Mouse (Mus musculus) left cerebral cortex, postnatal 36 days (tissue): ENCODE measurements around the gene Zfpm1. TPM values are rescaled to one million over a fixed set of nuclear protein-coding genes. Genes with fewer than 3 reads are reported as not detected.
A peak's percentile ranks its signal among the peaks of the same experiment; 100 is the strongest.

Experiments used
- DNase-seq, 2 experiments: peaks; one replicate each; pipeline ENCODE4 v3.0.0; 2021 to 2022; ENCODE audit warnings: low spot score in 2 of 2, mixed read lengths in 1 of 2
- intact Hi-C: fragments of 180-260 bp; cut with DNase I; formaldehyde crosslinking; loops from one replicate; pipeline ENCODE4 v1.15.1; 2025
- total RNA-seq, 2 experiments: library from RNA; stranded (reverse); gene quantifications; 2 replicates each; pipeline ENCODE4 v1.2.3; 2021

Zfpm1 gene
- total RNA-seq, 2 experiments from 2014 or later = 33.9 to 35.3 TPM

GRCm38 (mm10) chr8:122362271-122362670 lies 80.3 kb downstream of the Zfpm1 start:
- intact Hi-C loops = no loop called here
- DNase-seq = no peak

GRCm38 (mm10) chr8:122362967-122363366 lies 81.0 kb downstream of the Zfpm1 start:
- no peak for DNase-seq

GRCm38 (mm10) chr8:122368494-122368893 lies 86.6 kb downstream of the Zfpm1 start:
- intact Hi-C loops = loop anchor here (2.0 kb wide), 1 partner anchor 26 kb away; no protein-coding TSS in a partner anchor

More at GRCm38 (mm10) chr8:122362967-122363366, 81.0 kb downstream of the Zfpm1 start:
- intact Hi-C loops = no loop called here

GRCm38 (mm10) chr8:122369665-122370064 lies 87.7 kb downstream of the Zfpm1 start:
- intact Hi-C loops = loop anchor here (1.0 to 2.0 kb wide), 2 partner anchors 27 to 96 kb away; no protein-coding TSS in a partner anchor
- peak; percentile 55 to 66 for DNase-seq

More at GRCm38 (mm10) chr8:122368494-122368893, 86.6 kb downstream of the Zfpm1 start:
- DNase-seq = no peak

GRCm38 (mm10) chr8:122371706-122372105 lies 89.8 kb downstream of the Zfpm1 start:
- intact Hi-C loops = no loop called here
- DNase-seq = no peak

GRCm38 (mm10) chr8:122375320-122375719 lies 93.4 kb downstream of the Zfpm1 start:
- no peak for DNase-seq
- intact Hi-C loops = no loop called here

GRCm38 (mm10) chr8:122375751-122376364 lies 93.9 kb downstream of the Zfpm1 start:
- intact Hi-C loops = loop anchor here (2.0 kb wide), 2 partner anchors 67 to 101 kb away; partner anchors contain the start of genes Ctu2, Mvd and Rnf166
- no peak for DNase-seq

- DNase-seq = peak; percentile 100
- intact Hi-C loops = loop anchor here (2.0 kb wide), 2 partner anchors 66 to 100 kb away; partner anchors contain the start of genes Ctu2, Mvd and Rnf166
Observed at GRCm38 (mm10) chr8:122376365-122377231, 94.7 kb downstream of the Zfpm1 start, which contains the start of gene Zc3h18. Gene Zc3h18, plus strand, starts transcription at chr8:122376609.

- intact Hi-C loops = no loop called here
- DNase-seq = no peak
Observed at GRCm38 (mm10) chr8:122383039-122383438, 101.1 kb downstream of the Zfpm1 start.

Other genes starting within 250 kb of the Zfpm1 start
- gene Trhr2, start 78.6 kb downstream of the Zfpm1 start, total RNA-seq = 1 to 10 TPM; 8.0 to 9.2 TPM
- 10 to 100 TPM; 38.8 to 49.9 TPM for gene Zc3h18, start 94.5 kb downstream of the Zfpm1 start, total RNA-seq
- not detected for gene Il17c, start 139.9 kb downstream of the Zfpm1 start, total RNA-seq
- 1 to 10 TPM; 7.9 TPM for gene Cyba, start 150.8 kb downstream of the Zfpm1 start, total RNA-seq
- gene Mvd, start 161.3 kb downstream of the Zfpm1 start, total RNA-seq = 10 to 100 TPM; 20.5 to 30.8 TPM
- under 1 TPM; 0.57 to 0.84 TPM for gene Snai3, start 178.6 kb downstream of the Zfpm1 start, total RNA-seq
- 10 to 100 TPM; 32.2 to 38.9 TPM for gene Rnf166, start 193.9 kb downstream of the Zfpm1 start, total RNA-seq
- gene Ctu2, start 194.0 kb downstream of the Zfpm1 start, total RNA-seq = 10 to 100 TPM; 19.7 to 29.1 TPM